Mouse (Mus musculus): ENCODE data around the gene Gm6356. TPM values are rescaled to one million over a fixed set of nuclear protein-coding genes. Genes with fewer than 3 reads are reported as not detected.
"Not testable (repeated sequence)": the region's sequence is repeated elsewhere in the genome, so short reads cannot be mapped to it uniquely, and the experiment has no call there.

The Gm6356 gene
- polyA plus RNA-seq (2015; fragmentation: Nextera tagmentation; extraction: Ambion mirVana) = not detected in 2 replicates

GRCm38 (mm10) chr14:6973718-6974117 is at the start of gene Gm6356:
Gene Gm6356, minus strand, starts transcription at chr14:6973818.
- not testable (repeated sequence) for H3K27ac ChIP-seq; H3K27me3 ChIP-seq; ATAC-seq (ENCODE audit: insufficient number of reproducible peaks, low FRiP score, low TSS enrichment, low read depth); H3K4me2 ChIP-seq; H3K36me3 ChIP-seq; H3K9ac ChIP-seq; H3K9me3 ChIP-seq; H3K4me3 ChIP-seq; H3K4me1 ChIP-seq
- WGBS = 46% methylated on average over 1 of the region's 2 CpGs

Other genes starting within 250 kb of the Gm6356 start
- 2.7 and 3.2 TPM in 2 replicates for gene Gm3636, start 231.5 kb downstream of the Gm6356 start, polyA plus RNA-seq (2015; fragmentation: Nextera tagmentation; extraction: Ambion mirVana)
- gene Gm8362, start 199.4 kb downstream of the Gm6356 start, polyA plus RNA-seq (2015; fragmentation: Nextera tagmentation; extraction: Ambion mirVana) = not detected in 2 replicates
- not detected in 2 replicates for gene Gm3642, start 133.5 kb downstream of the Gm6356 start, polyA plus RNA-seq (2015; fragmentation: Nextera tagmentation; extraction: Ambion mirVana)
- 0.63 and 0.96 TPM in 2 replicates for gene Gm3667, start 83.9 kb downstream of the Gm6356 start, polyA plus RNA-seq (2015; fragmentation: Nextera tagmentation; extraction: Ambion mirVana)
- 0.50 and 0.59 TPM in 2 replicates for gene Gm10406, start 53.6 kb upstream of the Gm6356 start, polyA plus RNA-seq (2015; fragmentation: Nextera tagmentation; extraction: Ambion mirVana)
- gene Gm3685, start 71.2 kb upstream of the Gm6356 start, polyA plus RNA-seq (2015; fragmentation: Nextera tagmentation; extraction: Ambion mirVana) = not detected in 2 replicates
- gene Gm3696, start 126.8 kb upstream of the Gm6356 start, polyA plus RNA-seq (2015; fragmentation: Nextera tagmentation; extraction: Ambion mirVana) = 0.52 and 0.73 TPM in 2 replicates
- not detected in 2 replicates for gene Gm6676, start 151.6 kb upstream of the Gm6356 start, polyA plus RNA-seq (2015; fragmentation: Nextera tagmentation; extraction: Ambion mirVana)
- 5.3 and 5.6 TPM in 2 replicates for gene Gm3512, start 200.7 kb upstream of the Gm6356 start, polyA plus RNA-seq (2015; fragmentation: Nextera tagmentation; extraction: Ambion mirVana)
- gene Gm16434, start 220.7 kb upstream of the Gm6356 start, polyA plus RNA-seq (2015; fragmentation: Nextera tagmentation; extraction: Ambion mirVana) = not detected in 2 replicates

All from limb, embryonic 15.5 days (tissue).